Mouse (Mus musculus): ENCODE measurements around the gene Il4. TPM values are rescaled to one million over a fixed set of nuclear protein-coding genes. Genes with fewer than 3 reads are reported as not detected.
"Not testable (repeated sequence)": the region's sequence is repeated elsewhere in the genome, so short reads cannot be mapped to it uniquely, and the experiment has no call there.

The Il4 gene
- polyA plus RNA-seq, 1 experiment from 2014 or later, result 0.81 TPM

DNA sequence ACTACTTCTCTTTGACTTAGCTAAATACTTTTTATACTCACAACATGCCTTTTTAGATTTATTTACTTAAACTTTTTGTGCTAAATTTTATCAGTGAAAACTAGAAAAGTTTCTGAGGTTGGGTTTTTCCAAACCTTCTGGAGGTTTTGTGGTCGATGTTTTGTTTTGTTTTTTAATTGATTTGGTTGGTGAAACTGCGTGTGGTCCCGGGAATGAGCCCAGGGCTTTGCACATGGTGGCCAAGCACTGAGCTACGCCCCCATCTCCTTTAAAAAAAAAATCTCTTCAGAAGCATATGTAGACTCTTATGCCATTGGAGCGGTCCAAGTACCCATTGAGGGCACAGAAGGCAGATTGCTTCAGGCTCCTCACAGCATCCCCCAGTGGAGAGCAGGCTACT is 27.4 kb downstream of the Il4 start:
- Histone ChIP-seq H3K4me1 (no peaks in the 10 kb centered on the region), H3K4me3 (no peak overlapping the region), H3K9me3 (replicated peaks) (no peaks in the 10 kb centered on the region), H3K27ac (no peak overlapping the region), H3K27me3 (replicated peaks) (no peaks in the 10 kb centered on the region), H3K9ac (no peak overlapping the region), H3K4me2 (no peak overlapping the region), H3K36me3 (peaks cover 20% of the 10 kb centered on the region)
- no peak for ATAC-seq
- 84% methylated on average over 5 of the region's 5 CpGs for WGBS (ENCODE audit: insufficient replicate concordance)

DNA sequence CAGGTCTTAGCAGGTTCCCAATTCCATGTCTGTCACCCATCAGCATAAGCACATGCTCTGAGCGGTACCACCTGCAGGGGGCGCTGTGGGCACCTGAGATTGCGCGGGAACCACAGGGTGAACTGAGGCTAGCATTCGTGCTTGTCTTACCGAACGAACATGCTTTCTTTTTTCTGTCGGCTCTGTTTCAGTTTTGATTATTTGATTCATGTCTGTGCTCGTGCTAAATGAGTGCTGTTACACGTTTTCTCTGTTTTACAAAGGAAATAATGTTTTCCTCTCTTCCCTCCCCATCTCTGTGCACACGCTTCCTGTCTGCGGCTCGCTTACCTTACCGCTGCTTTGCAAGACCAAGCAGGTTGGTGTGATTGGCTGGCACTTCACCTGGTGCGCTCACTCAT is 28.1 kb downstream of the Il4 start:
- ATAC-seq, result no peak
- Histone ChIP-seq H3K9ac (peak overlapping the region; percentile 12; the same call in 1 of the 2 replicates), H3K4me2 (peak overlapping the region; percentile 53), H3K4me3 (peak overlapping the region; percentile 28), H3K27me3 (replicated peaks) (no peaks in the 10 kb centered on the region), H3K9me3 (replicated peaks) (no peaks in the 10 kb centered on the region), H3K27ac (no peak overlapping the region), H3K36me3 (peaks cover 17% of the 10 kb centered on the region), H3K4me1 (no peaks in the 10 kb centered on the region)
- WGBS (ENCODE audit: insufficient replicate concordance), result 25% methylated on average over 15 of the region's 15 CpGs

DNA sequence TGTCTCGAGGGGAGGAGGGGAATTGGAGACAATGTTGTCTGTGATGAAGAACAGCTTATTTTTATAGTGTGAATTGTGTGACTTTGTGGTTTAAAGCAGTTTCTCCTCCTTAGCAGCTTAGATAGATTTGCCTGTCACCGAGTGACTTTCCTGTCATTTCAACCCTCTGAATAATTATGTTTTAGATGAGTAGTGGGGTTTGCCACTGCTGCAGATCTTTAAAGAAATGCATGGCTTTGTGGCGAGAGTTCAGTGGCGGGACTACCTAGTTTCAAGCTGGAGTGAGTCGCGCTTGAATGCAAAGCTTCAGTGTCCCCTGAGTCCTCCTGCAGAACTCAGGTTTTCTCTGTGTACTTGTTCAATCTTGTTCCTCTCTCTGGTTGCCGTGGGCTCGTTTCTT is 30.2 kb downstream of the Il4 start:
- no peaks in the 10 kb centered on the region for H3K9me3 ChIP-seq (replicated peaks)

DNA sequence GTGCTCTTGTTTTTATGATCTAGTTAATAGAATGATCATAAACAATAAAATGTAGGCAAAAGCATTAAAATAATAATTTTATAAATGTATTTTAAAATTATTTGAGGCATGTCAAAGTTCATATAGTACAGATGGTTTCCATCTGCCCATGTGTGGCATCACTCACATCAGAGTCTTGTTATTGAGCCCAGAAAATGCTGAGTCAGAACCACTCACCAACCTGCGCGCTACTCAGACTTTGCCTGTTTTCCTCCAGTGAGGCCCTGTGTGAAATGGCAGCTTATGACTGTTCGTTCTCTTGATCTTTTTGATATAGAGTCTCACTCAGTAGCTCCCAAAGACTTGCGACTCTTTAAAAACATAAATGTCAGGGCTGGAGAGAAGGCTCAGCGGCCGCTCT is 33.0 kb downstream of the Il4 start:
- no peak for ATAC-seq
- Histone ChIP-seq H3K27me3 (replicated peaks) (no peaks in the 10 kb centered on the region), H3K27ac (no peak overlapping the region), H3K4me3 (no peak overlapping the region), H3K9ac (no peak overlapping the region), H3K4me2 (no peak overlapping the region), H3K9me3 (replicated peaks) (no peaks in the 10 kb centered on the region), H3K4me1 (0 out of 2 replicates have a peak, but pooled peaks cover 3% of the 10 kb centered on the region), H3K36me3 (peaks cover 18% of the 10 kb centered on the region)
- WGBS (ENCODE audit: insufficient replicate concordance), result 82% methylated on average over 6 of the region's 6 CpGs

More for the DNA sequence above, 30.2 kb downstream of the Il4 start:
- 72% methylated on average over 8 of the region's 8 CpGs for WGBS (ENCODE audit: insufficient replicate concordance)
- H3K27ac ChIP-seq, result no peak overlapping the region
- H3K4me3 ChIP-seq, result no peak overlapping the region
- H3K4me1 ChIP-seq, result 0 out of 2 replicates have a peak, but pooled peaks cover 3% of the 10 kb centered on the region
- peaks cover 12% of the 10 kb centered on the region for H3K36me3 ChIP-seq
- no peak overlapping the region for H3K4me2 ChIP-seq
- no peaks in the 10 kb centered on the region for H3K27me3 ChIP-seq (replicated peaks)
- no peak for ATAC-seq
- H3K9ac ChIP-seq, result no peak overlapping the region

DNA sequence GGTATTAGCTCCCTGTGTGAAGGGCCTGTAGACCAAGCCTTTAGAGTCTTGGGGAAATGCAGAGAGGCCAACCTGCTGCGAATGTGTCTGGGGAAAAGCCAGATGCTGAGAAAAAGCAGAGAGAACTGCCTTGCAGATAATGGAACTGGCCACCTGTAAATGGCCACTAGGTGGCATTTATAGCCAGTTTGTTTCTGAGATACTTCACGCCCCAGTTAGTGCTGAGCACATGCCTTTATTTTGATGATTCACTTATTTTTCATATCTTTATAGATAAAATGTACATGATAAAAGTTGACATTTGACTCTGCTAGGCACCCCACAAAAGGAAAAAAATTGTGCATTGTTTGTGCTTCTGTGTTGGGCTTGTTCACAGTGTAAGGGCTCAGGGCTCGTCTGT is 33.6 kb downstream of the Il4 start:
- Histone ChIP-seq H3K36me3 (peaks cover 23% of the 10 kb centered on the region), H3K27me3 (replicated peaks) (no peaks in the 10 kb centered on the region), H3K4me3 (no peak overlapping the region), H3K9ac (no peak overlapping the region), H3K4me2 (no peak overlapping the region), H3K4me1 (0 out of 2 replicates have a peak, but pooled peaks cover 3% of the 10 kb centered on the region), H3K27ac (no peak overlapping the region), H3K9me3 (replicated peaks) (no peaks in the 10 kb centered on the region)
- WGBS (ENCODE audit: insufficient replicate concordance), result 55% methylated on average over 3 of the region's 3 CpGs
- no peak for ATAC-seq

DNA sequence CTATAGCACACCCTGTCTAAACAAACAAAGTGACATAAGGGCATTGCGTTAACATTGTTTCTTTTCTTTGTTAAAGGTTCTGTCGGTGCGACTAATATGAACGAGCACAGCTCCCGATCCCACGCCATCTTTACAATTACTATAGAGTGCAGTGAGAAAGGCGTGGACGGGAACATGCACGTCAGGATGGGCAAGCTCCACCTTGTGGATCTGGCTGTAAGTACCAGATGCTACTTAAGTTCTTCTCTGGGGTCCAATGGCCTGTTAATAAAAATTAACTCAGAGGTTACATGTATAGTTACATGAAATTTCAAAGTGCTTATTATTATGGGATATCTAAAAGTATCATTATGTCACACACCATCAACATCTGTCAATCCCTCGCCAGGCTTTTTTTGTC is 35.3 kb downstream of the Il4 start:
- no peaks in the 10 kb centered on the region for H3K27me3 ChIP-seq (replicated peaks)
- H3K9me3 ChIP-seq (replicated peaks), result no peaks in the 10 kb centered on the region
- 74% methylated on average over 10 of the region's 10 CpGs for WGBS (ENCODE audit: insufficient replicate concordance)
- ATAC-seq, result no peak
- no peak overlapping the region for H3K9ac ChIP-seq
- H3K4me1 ChIP-seq, result 0 out of 2 replicates have a peak, but pooled peaks cover 3% of the 10 kb centered on the region
- no peak overlapping the region for H3K4me2 ChIP-seq
- H3K27ac ChIP-seq, result no peak overlapping the region
- no peak overlapping the region for H3K4me3 ChIP-seq
- H3K36me3 ChIP-seq, result peaks cover 26% of the 10 kb centered on the region

DNA sequence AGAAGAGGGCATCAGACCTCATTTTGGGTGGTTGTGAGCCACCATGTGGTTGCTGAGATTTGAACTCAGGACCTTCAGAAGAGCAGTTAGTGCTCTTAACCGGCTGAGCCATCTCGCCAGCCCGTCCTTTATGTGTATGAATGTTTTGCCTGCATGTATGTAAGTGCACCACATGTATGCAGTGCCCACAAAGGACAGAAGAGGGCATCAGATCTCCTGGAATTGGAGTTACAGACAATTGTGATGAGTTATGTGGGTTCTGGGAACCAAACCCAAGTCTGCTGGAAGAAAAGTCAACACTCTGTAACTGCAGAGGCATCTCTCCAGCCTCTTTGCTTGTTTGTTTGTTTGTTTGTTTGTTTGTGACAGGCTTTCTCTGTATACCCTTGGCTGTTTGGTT is 37.9 kb downstream of the Il4 start:
- H3K4me2 ChIP-seq, result no peak overlapping the region
- H3K36me3 ChIP-seq, result peaks cover 30% of the 10 kb centered on the region
- WGBS (ENCODE audit: insufficient replicate concordance), result 89% methylated on average over 3 of the region's 3 CpGs
- 0 out of 2 replicates have a peak, but pooled peaks cover 3% of the 10 kb centered on the region for H3K4me1 ChIP-seq
- no peaks in the 10 kb centered on the region for H3K27me3 ChIP-seq (replicated peaks)
- H3K9ac ChIP-seq, result no peak overlapping the region
- ATAC-seq, result no peak
- H3K9me3 ChIP-seq (replicated peaks), result no peaks in the 10 kb centered on the region
- no peak overlapping the region for H3K4me3 ChIP-seq
- no peak overlapping the region for H3K27ac ChIP-seq

DNA sequence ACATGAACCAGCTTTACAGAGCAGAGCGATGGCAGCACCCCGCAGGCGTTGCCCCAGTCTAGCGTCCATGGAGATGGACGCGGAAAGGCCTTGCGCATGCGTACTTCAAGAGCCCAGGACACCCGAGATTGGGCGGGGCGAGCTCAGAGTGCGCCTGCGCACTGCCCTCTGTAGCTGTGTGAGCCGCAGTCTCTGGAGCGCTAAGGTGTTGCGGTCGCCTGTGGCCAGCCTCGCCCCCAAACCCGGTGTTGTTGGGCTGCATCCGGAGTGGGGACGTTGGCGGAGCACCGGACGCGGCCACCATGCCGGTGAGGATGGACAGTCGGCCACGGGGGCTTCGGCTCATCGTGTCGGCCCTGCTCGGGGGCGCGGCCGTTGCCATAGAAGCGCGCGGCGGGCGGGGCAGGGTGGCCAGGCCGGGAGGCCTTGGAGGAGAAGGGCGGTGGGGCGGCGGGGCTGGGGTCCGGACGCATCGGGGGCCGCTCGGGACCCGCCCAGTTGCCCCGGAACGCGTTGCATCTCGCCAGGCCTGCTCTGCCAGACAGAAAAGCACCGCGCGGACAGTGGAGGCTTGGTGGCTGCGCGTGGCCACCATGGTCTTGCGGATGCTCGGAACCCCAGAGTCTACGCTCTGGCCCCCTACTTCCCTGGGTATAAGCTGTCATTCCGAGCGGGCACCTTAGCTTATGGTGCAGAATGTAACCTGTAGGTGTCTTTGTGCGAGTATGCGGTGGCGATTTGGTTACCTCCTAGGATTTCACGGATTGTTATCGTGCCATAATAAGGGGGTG is 51.0 kb downstream of the Il4 start, which contains the start of gene Kif3a:
TSS of gene Kif3a (plus strand) at position 156 of the 791 bp plus-strand sequence.
- 1% methylated on average over 66 of the region's 69 CpGs for WGBS (ENCODE audit: insufficient replicate concordance)
- Histone ChIP-seq H3K4me1 (peaks cover 19% of the 10 kb centered on the region), H3K4me3 (peak within 1 kb of the TSS; percentile 80), H3K4me2 (peak within 1 kb of the TSS; percentile 91), H3K27me3 (replicated peaks) (no peaks in the 10 kb centered on the region), H3K9ac (peak within 1 kb of the TSS; percentile 77), H3K36me3 (no peaks in the 10 kb centered on the region), H3K27ac (peak within 1 kb of the TSS; percentile 46; the same call in 1 of the 2 replicates), H3K9me3 (replicated peaks) (peaks cover 7% of the 10 kb centered on the region; the same call in 1 of the 2 replicates)
- ATAC-seq, result peak; percentile 99

DNA sequence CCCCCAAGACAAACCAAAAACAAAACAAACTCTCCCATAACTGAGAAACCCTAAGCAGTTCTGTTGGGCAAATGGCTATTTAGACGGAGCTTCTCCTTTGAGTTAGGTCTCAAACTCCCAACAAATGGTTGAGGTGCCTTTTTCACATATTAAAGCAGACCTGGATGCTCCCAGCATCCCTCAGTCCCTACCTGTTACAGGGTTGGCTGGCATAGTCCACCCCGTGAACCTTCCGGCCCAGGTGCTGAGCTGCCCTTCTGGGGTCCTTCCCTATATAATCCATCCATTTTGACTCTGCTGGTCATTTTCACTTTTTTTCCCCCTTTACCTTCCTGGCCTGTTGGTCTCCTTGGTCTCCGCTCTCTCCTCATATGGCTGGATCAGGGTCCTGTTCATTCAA is 51.8 kb downstream of the Il4 start:
- WGBS (ENCODE audit: insufficient replicate concordance), result 77% methylated on average over 4 of the region's 4 CpGs
- H3K4me3 ChIP-seq, result peak overlapping the region; percentile 80
- H3K4me1 ChIP-seq, result peaks cover 26% of the 10 kb centered on the region
- H3K27me3 ChIP-seq (replicated peaks), result no peaks in the 10 kb centered on the region
- no peaks in the 10 kb centered on the region for H3K36me3 ChIP-seq
- peak overlapping the region; percentile 91 for H3K4me2 ChIP-seq
- H3K27ac ChIP-seq, result peak overlapping the region; percentile 39; the same call in 1 of the 2 replicates
- H3K9ac ChIP-seq, result 0 out of 2 replicates have a peak overlapping the region, but pooled peaks have one; percentile 77
- no peak for ATAC-seq
- peaks cover 7% of the 10 kb centered on the region; the same call in 1 of the 2 replicates for H3K9me3 ChIP-seq (replicated peaks)

DNA sequence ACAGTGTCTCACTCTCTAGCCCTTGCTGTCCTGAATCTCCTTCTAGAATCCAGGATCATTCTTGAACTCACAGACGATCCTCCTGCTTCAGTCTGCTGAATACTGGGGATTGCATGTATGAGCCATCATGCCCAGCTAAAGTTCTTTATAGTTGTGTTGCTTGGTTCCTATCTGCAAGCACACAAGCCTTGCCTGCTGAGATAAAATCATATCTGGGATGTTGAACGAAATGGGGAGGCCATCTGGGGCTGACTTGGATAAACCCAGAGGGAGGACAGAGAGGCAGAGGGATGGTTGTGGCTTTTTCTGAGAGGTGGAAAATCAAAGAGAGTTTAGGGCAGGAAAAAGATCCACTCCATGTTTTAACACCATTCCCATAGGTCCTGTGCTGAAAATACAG is 56.5 kb downstream of the Il4 start:
- peak; percentile 80 for ATAC-seq
- H3K9ac ChIP-seq, result no peak overlapping the region
- no peaks in the 10 kb centered on the region for H3K36me3 ChIP-seq
- peaks cover 7% of the 10 kb centered on the region; the same call in 1 of the 2 replicates for H3K9me3 ChIP-seq (replicated peaks)
- H3K27me3 ChIP-seq (replicated peaks), result no peaks in the 10 kb centered on the region
- no peak overlapping the region for H3K4me3 ChIP-seq
- H3K4me2 ChIP-seq, result peak overlapping the region; percentile 36
- peaks cover 22% of the 10 kb centered on the region for H3K4me1 ChIP-seq
- WGBS (ENCODE audit: insufficient replicate concordance), result 26% methylated on average over 2 of the region's 2 CpGs
- no peak overlapping the region for H3K27ac ChIP-seq

DNA sequence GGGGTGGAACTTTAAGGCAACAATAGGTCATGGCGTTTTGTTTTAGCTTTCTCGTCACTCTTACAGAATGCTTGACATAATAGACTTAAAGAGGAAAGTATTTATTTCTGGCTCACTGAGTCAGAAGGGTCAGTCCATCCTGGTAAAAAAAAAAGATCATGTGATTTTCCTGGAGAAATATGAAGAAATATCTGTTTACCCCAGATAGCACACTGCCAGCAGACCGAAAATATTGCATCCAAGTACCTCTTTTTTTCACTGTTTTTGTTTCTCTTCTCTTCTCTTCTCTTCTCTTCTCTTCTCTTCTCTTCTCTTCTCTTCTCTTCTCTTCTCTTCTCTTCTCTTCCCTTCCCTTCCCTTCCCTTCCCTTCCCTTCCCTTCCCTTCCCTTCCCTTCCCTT is 58.5 kb downstream of the Il4 start:
- H3K9ac ChIP-seq; H3K9me3 ChIP-seq (replicated peaks); H3K4me3 ChIP-seq; H3K27me3 ChIP-seq (replicated peaks); H3K4me2 ChIP-seq; ATAC-seq; H3K27ac ChIP-seq; H3K36me3 ChIP-seq: not testable (repeated sequence)
- 73% methylated on average over 2 of the region's 3 CpGs for WGBS (ENCODE audit: insufficient replicate concordance)
- peaks cover 17% of the 10 kb centered on the region for H3K4me1 ChIP-seq

DNA sequence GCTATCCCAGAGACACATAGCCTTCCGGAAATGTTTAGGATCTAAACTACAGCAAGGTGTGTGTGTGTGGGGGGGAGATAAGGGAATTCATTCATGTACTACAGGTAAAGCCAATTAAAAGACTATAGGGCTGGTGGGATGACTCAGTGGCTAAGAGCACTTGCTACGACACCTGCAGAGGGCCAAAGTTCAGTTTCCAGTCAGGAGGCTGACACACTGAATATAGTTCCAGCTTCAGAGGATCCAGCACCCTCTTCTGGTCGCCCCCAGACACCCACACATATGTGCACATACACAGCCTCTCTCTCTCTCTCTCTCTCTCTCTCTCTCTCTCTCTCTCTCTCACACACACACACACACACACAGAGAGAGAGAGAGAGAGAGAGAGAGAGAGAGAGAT is 60.5 kb downstream of the Il4 start:
- 74% methylated on average over 2 of the region's 3 CpGs for WGBS (ENCODE audit: insufficient replicate concordance)
- not testable (repeated sequence) for H3K27me3 ChIP-seq (replicated peaks); H3K36me3 ChIP-seq; H3K9ac ChIP-seq; H3K9me3 ChIP-seq (replicated peaks); ATAC-seq; H3K27ac ChIP-seq; H3K4me2 ChIP-seq; H3K4me3 ChIP-seq
- H3K4me1 ChIP-seq, result peaks cover 17% of the 10 kb centered on the region
